Mouse (Mus musculus) C2C12 (cell line): Measurements from ENCODE around the gene Olah. TPM values are rescaled to one million over a fixed set of nuclear protein-coding genes. Genes with fewer than 3 reads are reported as not detected.

ENCODE experiments used
- H3K27me3 ChIP-seq: one replicate; pipeline ENCODE4 v1.6.1; 2011; ENCODE audit not compliant: control insufficient read depth, insufficient read depth, insufficient read length
- H3K36me3 ChIP-seq: one replicate; pipeline ENCODE4 v1.6.1; 2011; ENCODE audit not compliant: control insufficient read depth, insufficient read depth
- H3K4me3 ChIP-seq: one replicate; pipeline ENCODE4 v1.5.1; 2011; ENCODE audit warnings: mild to moderate bottlenecking, control low read depth; ENCODE audit not compliant: poor library complexity, insufficient read depth, severe bottlenecking
- H3K79me2 ChIP-seq: one replicate; pipeline ENCODE4 v1.6.1; 2011; ENCODE audit not compliant: control insufficient read depth, insufficient read depth
- H3K79me3 ChIP-seq: one replicate; pipeline ENCODE4 v1.6.1; 2011; ENCODE audit warnings: low read depth, control low read depth
- H3ac ChIP-seq: one replicate; pipeline ENCODE3; 2011; ENCODE audit warnings: low read depth; ENCODE audit not compliant: control insufficient read depth, insufficient read length
- CEBPB ChIP-seq: IDR thresholded peaks from one replicate; pipeline ENCODE4 v1.6.1; 2011; ENCODE audit warnings: low read depth, mild to moderate bottlenecking, control low read depth, moderate library complexity
- CTCF ChIP-seq: IDR thresholded peaks from one replicate; pipeline ENCODE4 v1.5.1; 2011; ENCODE audit not compliant: control insufficient read depth, insufficient read depth, insufficient read length
- FOSL1 ChIP-seq: IDR thresholded peaks from one replicate; pipeline ENCODE4 v1.8.0; 2011; ENCODE audit warnings: mild to moderate bottlenecking, low read length; ENCODE audit not compliant: poor library complexity, insufficient read depth, severe bottlenecking
- MAX ChIP-seq: IDR thresholded peaks from one replicate; pipeline ENCODE4 v1.6.1; 2011; ENCODE audit warnings: mild to moderate bottlenecking, control low read depth
- MYOD1 ChIP-seq: IDR thresholded peaks from one replicate; pipeline ENCODE4 v1.6.1; 2011; ENCODE audit warnings: low read depth; ENCODE audit not compliant: control insufficient read depth, insufficient read length
- MYOG ChIP-seq: IDR thresholded peaks from one replicate; pipeline ENCODE4 v1.6.1; 2011; ENCODE audit not compliant: control insufficient read depth, insufficient read length; ENCODE audit errors: extremely low read depth
- USF1 ChIP-seq: IDR thresholded peaks from one replicate; pipeline ENCODE4 v1.6.1; 2011; ENCODE audit warnings: low read depth, mild to moderate bottlenecking, control low read depth, moderate library complexity
- polyA plus RNA-seq: library from polyadenylated mRNA; unstranded; fragments of >200 nt; fragmentation: generic; extraction: Trizol; gene quantifications from one replicate; pipeline ENCODE4 v1.2.1, GENCODE M21; 2012; ENCODE audit warnings: missing spikeins

Olah gene
- polyA plus RNA-seq, 1 experiment, result not detected

- Histone ChIP-seq H3K79me2 (peaks cover 53% of the 10 kb centered on the region), H3K27me3 (no peaks in the 10 kb centered on the region), H3ac (no peak overlapping the region), H3K4me3 (no peak overlapping the region), H3K36me3 (peaks cover 89% of the 10 kb centered on the region), H3K79me3 (peaks cover 31% of the 10 kb centered on the region)
- TF ChIP-seq USF1, result no peak
- TF ChIP-seq CTCF, result peak; percentile 25
Observed at GRCm38 (mm10) chr2:3327351-3327750, 69.7 kb downstream of the Olah start.

- no peaks in the 10 kb centered on the region for H3K27me3 ChIP-seq
- no peak overlapping the region for H3ac ChIP-seq
- H3K4me3 ChIP-seq, result no peak overlapping the region
- H3K36me3 ChIP-seq, result peaks cover 95% of the 10 kb centered on the region
- peaks cover 26% of the 10 kb centered on the region for H3K79me3 ChIP-seq
- H3K79me2 ChIP-seq, result peaks cover 49% of the 10 kb centered on the region
- TF ChIP-seq MAX (no peak), CEBPB (no peak), FOSL1 (no peak), CTCF (no peak)
Observed at GRCm38 (mm10) chr2:3326547-3326946, 70.5 kb downstream of the Olah start.

- TF ChIP-seq MAX, result no peak
- Histone ChIP-seq H3K79me2 (peaks cover 29% of the 10 kb centered on the region), H3K4me3 (no peak overlapping the region), H3K27me3 (no peaks in the 10 kb centered on the region), H3ac (no peak overlapping the region), H3K79me3 (peaks cover 7% of the 10 kb centered on the region), H3K36me3 (peaks cover 96% of the 10 kb centered on the region)
Observed at GRCm38 (mm10) chr2:3324381-3325130, 72.5 kb downstream of the Olah start.

- Histone ChIP-seq H3K27me3 (no peaks in the 10 kb centered on the region), H3K36me3 (peaks cover 96% of the 10 kb centered on the region), H3K4me3 (no peak overlapping the region)
Observed at GRCm38 (mm10) chr2:3323132-3323531, 73.9 kb downstream of the Olah start.

GRCm38 (mm10) chr2:3305426-3306025, 91.5 kb downstream of the Olah start:
- H3K27me3 ChIP-seq, result no peaks in the 10 kb centered on the region
- no peak for TF ChIP-seq MAX
- no peak for TF ChIP-seq CEBPB
- no peak for TF ChIP-seq USF1
- TF ChIP-seq CTCF, result no peak
- TF ChIP-seq FOSL1, result no peak
- no peak for TF ChIP-seq MYOG
- no peak for TF ChIP-seq MYOD1
- H3K79me3 ChIP-seq, result peaks cover 73% of the 10 kb centered on the region
- no peak overlapping the region for H3ac ChIP-seq
- H3K36me3 ChIP-seq, result peaks cover 47% of the 10 kb centered on the region
- H3K4me3 ChIP-seq, result no peak overlapping the region
- peaks cover 88% of the 10 kb centered on the region for H3K79me2 ChIP-seq

More at GRCm38 (mm10) chr2:3323132-3323531, 73.9 kb downstream of the Olah start:
- peaks cover 15% of the 10 kb centered on the region for H3K79me2 ChIP-seq
- no peaks in the 10 kb centered on the region for H3K79me3 ChIP-seq
- TF ChIP-seq CEBPB, result no peak
- peak; percentile 31 for TF ChIP-seq USF1
- H3ac ChIP-seq, result no peak overlapping the region

GRCm38 (mm10) chr2:3295826-3296225, 101.2 kb downstream of the Olah start:
- no peak for TF ChIP-seq MYOG
- no peak for TF ChIP-seq CTCF
- no peak for TF ChIP-seq MYOD1
- TF ChIP-seq MAX, result no peak
- TF ChIP-seq CEBPB, result no peak
- no peak for TF ChIP-seq FOSL1
- no peak for TF ChIP-seq USF1
- Histone ChIP-seq H3K36me3 (peaks cover 3% of the 10 kb centered on the region), H3K4me3 (no peak overlapping the region), H3ac (no peak overlapping the region), H3K79me3 (peaks cover 99% of the 10 kb centered on the region), H3K27me3 (no peaks in the 10 kb centered on the region), H3K79me2 (peaks cover 100% of the 10 kb centered on the region)
